Mouse (Mus musculus): ENCODE measurements at regions not wholly inside any gene's neighbourhood (a gene's known extent, or its start where the extent isn't known, plus 50 kb on each side); places are given as distances from the start of the nearest gene placed in this dataset.
A peak's percentile ranks its signal among the peaks of the same experiment; 100 is the strongest.

GRCm38 (mm10) chr12:117447843-117448728 is 68.2 kb upstream of the Rapgef5 start:
- Histone ChIP-seq H3K4me2 (replicated peaks) (peak overlapping the region; percentile 43; the same call in 1 of the 2 replicates), H3K27me3 (no peaks in the 10 kb centered on the region), H3K9ac (no peak overlapping the region), H3K36me3 (no peaks in the 10 kb centered on the region), H3K9me3 (replicated peaks) (no peaks in the 10 kb centered on the region), H3K27ac (no peak overlapping the region), H3K4me1 (peaks cover 13% of the 10 kb centered on the region), H3K4me3 (no peak overlapping the region)
- 61% methylated on average over 19 of the region's 19 CpGs for WGBS
- no peak for ATAC-seq (ENCODE audit: low FRiP score)

GRCm38 (mm10) chr12:117449080-117449479 is 67.2 kb upstream of the Rapgef5 start:
- H3K27me3 ChIP-seq: no peaks in the 10 kb centered on the region
- H3K4me2 ChIP-seq (replicated peaks): no peak overlapping the region
- H3K9ac ChIP-seq: no peak overlapping the region
- H3K27ac ChIP-seq: no peak overlapping the region
- no peaks in the 10 kb centered on the region for H3K36me3 ChIP-seq
- WGBS: 90% methylated on average over 2 of the region's 2 CpGs
- ATAC-seq (ENCODE audit: low FRiP score): no peak
- no peak overlapping the region for H3K4me3 ChIP-seq
- H3K9me3 ChIP-seq (replicated peaks): no peaks in the 10 kb centered on the region
- peaks cover 13% of the 10 kb centered on the region for H3K4me1 ChIP-seq

- Histone ChIP-seq H3K27ac (no peak overlapping the region), H3K9me3 (replicated peaks) (no peaks in the 10 kb centered on the region), H3K36me3 (no peaks in the 10 kb centered on the region), H3K4me3 (no peak overlapping the region), H3K4me1 (peaks cover 13% of the 10 kb centered on the region), H3K4me2 (replicated peaks) (no peak overlapping the region), H3K27me3 (no peaks in the 10 kb centered on the region), H3K9ac (no peak overlapping the region)
- no peak for ATAC-seq (ENCODE audit: low FRiP score)
Measured at GRCm38 (mm10) chr12:117450106-117450505, 66.2 kb upstream of the Rapgef5 start.

- Histone ChIP-seq H3K36me3 (no peaks in the 10 kb centered on the region), H3K4me1 (peaks cover 13% of the 10 kb centered on the region), H3K27me3 (no peaks in the 10 kb centered on the region), H3K4me2 (replicated peaks) (no peak overlapping the region), H3K27ac (no peak overlapping the region), H3K9ac (no peak overlapping the region), H3K4me3 (no peak overlapping the region), H3K9me3 (replicated peaks) (no peaks in the 10 kb centered on the region)
- WGBS: 74% methylated on average over 3 of the region's 3 CpGs
- no peak for ATAC-seq (ENCODE audit: low FRiP score)
Measured at GRCm38 (mm10) chr12:117450871-117451270, 65.4 kb upstream of the Rapgef5 start.

- WGBS: 58% methylated on average over 4 of the region's 4 CpGs
- H3K36me3 ChIP-seq: no peaks in the 10 kb centered on the region
- ATAC-seq (ENCODE audit: low FRiP score): no peak
- no peak overlapping the region for H3K4me3 ChIP-seq
- H3K4me1 ChIP-seq: peaks cover 13% of the 10 kb centered on the region
- no peak overlapping the region for H3K27ac ChIP-seq
- H3K27me3 ChIP-seq: no peaks in the 10 kb centered on the region
- H3K9me3 ChIP-seq (replicated peaks): no peaks in the 10 kb centered on the region
- H3K4me2 ChIP-seq (replicated peaks): no peak overlapping the region
- H3K9ac ChIP-seq: no peak overlapping the region
Measured at GRCm38 (mm10) chr12:117451441-117451840, 64.8 kb upstream of the Rapgef5 start.

GRCm38 (mm10) chr12:117455800-117456199 is 60.5 kb upstream of the Rapgef5 start:
- H3K4me1 ChIP-seq: no peaks in the 10 kb centered on the region
- H3K4me3 ChIP-seq: no peak overlapping the region
- H3K4me2 ChIP-seq (replicated peaks): no peak overlapping the region
- no peak overlapping the region for H3K27ac ChIP-seq
- ATAC-seq (ENCODE audit: low FRiP score): no peak
- H3K36me3 ChIP-seq: no peaks in the 10 kb centered on the region
- no peaks in the 10 kb centered on the region for H3K27me3 ChIP-seq
- 87% methylated on average over 7 of the region's 7 CpGs for WGBS
- no peak overlapping the region for H3K9ac ChIP-seq
- H3K9me3 ChIP-seq (replicated peaks): no peaks in the 10 kb centered on the region

GRCm38 (mm10) chr12:117458132-117459070 is 57.9 kb upstream of the Rapgef5 start:
- Histone ChIP-seq H3K36me3 (no peaks in the 10 kb centered on the region), H3K4me1 (no peaks in the 10 kb centered on the region), H3K27ac (no peak overlapping the region), H3K4me3 (no peak overlapping the region), H3K9me3 (replicated peaks) (no peaks in the 10 kb centered on the region), H3K9ac (no peak overlapping the region), H3K4me2 (replicated peaks) (no peak overlapping the region), H3K27me3 (no peaks in the 10 kb centered on the region)
- ATAC-seq (ENCODE audit: low FRiP score): no peak
- 44% methylated on average over 9 of the region's 9 CpGs for WGBS

- WGBS: 88% methylated on average over 4 of the region's 4 CpGs
- no peak for ATAC-seq (ENCODE audit: low FRiP score)
- Histone ChIP-seq H3K36me3 (no peaks in the 10 kb centered on the region), H3K4me3 (no peak overlapping the region), H3K4me1 (no peaks in the 10 kb centered on the region), H3K9me3 (replicated peaks) (no peaks in the 10 kb centered on the region), H3K27ac (no peak overlapping the region), H3K27me3 (no peaks in the 10 kb centered on the region), H3K9ac (no peak overlapping the region), H3K4me2 (replicated peaks) (no peak overlapping the region)
Measured at GRCm38 (mm10) chr12:117459541-117459940, 56.7 kb upstream of the Rapgef5 start.

GRCm38 (mm10) chr12:117465206-117465605 is 51.1 kb upstream of the Rapgef5 start:
- Histone ChIP-seq H3K27me3 (no peaks in the 10 kb centered on the region), H3K4me3 (no peak overlapping the region), H3K4me2 (replicated peaks) (no peak overlapping the region), H3K9me3 (replicated peaks) (no peaks in the 10 kb centered on the region), H3K4me1 (peaks cover 2% of the 10 kb centered on the region; the same call in 1 of the 2 replicates), H3K27ac (no peak overlapping the region), H3K36me3 (no peaks in the 10 kb centered on the region), H3K9ac (no peak overlapping the region)
- no peak for ATAC-seq (ENCODE audit: low FRiP score)
- 86% methylated on average over 3 of the region's 3 CpGs for WGBS

GRCm38 (mm10) chr12:117465998-117466397 is 50.3 kb upstream of the Rapgef5 start:
- 65% methylated on average over 7 of the region's 7 CpGs for WGBS
- Histone ChIP-seq H3K4me3 (no peak overlapping the region), H3K4me2 (replicated peaks) (no peak overlapping the region), H3K9ac (no peak overlapping the region), H3K36me3 (no peaks in the 10 kb centered on the region), H3K27me3 (no peaks in the 10 kb centered on the region), H3K27ac (no peak overlapping the region), H3K9me3 (replicated peaks) (no peaks in the 10 kb centered on the region), H3K4me1 (peaks cover 2% of the 10 kb centered on the region; the same call in 1 of the 2 replicates)
- no peak for ATAC-seq (ENCODE audit: low FRiP score)

All from hindbrain, embryonic 12.5 days (tissue).